Mouse (Mus musculus) B cell, adult 67 days (primary cell): ENCODE results near the gene Dynlt3. TPM values are rescaled to one million over a fixed set of nuclear protein-coding genes. Genes with fewer than 3 reads are reported as not detected.

Experiments
- total RNA-seq, 2 experiments: library from RNA; stranded (reverse); gene quantifications; 4 replicates each; pipeline ENCODE4 v1.2.4; 2023

The Dynlt3 gene
- 10 to 100 TPM; 37.1 to 42.1 TPM for total RNA-seq

DNA sequence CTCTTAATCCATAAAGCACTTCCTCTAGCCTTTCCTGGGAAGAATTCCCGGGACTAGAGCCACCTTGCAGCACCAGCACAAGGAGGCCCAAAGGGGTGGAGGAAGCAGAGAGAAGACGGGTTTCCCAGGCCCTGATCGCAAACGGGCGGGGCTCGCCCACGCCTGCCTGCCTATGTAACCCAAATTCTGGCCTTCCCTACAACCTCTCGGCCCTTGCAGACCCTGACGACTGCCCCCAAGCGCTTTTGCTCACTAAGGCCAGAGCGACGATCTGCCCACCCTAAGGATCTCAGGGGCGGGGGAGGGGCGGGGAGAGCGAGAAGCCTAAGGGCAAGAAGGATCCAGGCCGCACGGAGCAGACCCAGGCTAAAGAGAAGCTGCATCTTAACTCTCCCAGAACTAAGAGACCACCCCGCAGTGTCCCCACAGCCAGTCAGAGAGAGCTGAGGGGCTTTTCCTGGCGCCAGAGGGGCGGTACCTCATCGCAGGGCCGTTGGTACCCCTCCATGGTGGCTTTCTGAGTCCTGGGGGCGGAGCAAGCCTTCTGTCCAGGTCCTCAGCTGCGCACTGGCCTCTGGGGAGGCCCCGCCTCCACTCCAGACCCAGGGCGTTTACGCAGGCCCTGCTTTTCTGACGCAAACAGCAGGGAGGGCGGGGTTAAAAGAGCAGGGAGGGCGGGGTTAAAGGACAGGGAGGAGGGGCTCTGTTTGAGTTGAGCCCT, at the start of gene Dynlt3:
Dynlt3 (minus strand) TSS at position 613 of the 721 bp plus-strand sequence.

Other genes starting within 250 kb of the Dynlt3 start
- gene Cybb, start 175.2 kb downstream of the Dynlt3 start, total RNA-seq: 100 to 1,000 TPM; 273 to 416 TPM
- gene H2al1o, start 90.6 kb downstream of the Dynlt3 start, total RNA-seq: not detected
- not detected for gene Hypm, start 183.9 kb upstream of the Dynlt3 start, total RNA-seq
- not detected for gene H2al3, start 186.7 kb upstream of the Dynlt3 start, total RNA-seq
- not detected for gene Sytl5, start 222.6 kb upstream of the Dynlt3 start, total RNA-seq